Mouse (Mus musculus) R1 (cell line): ENCODE measurements around the gene Rprd1b.

ENCODE experiments used
- DNase-seq: peaks from one replicate; pipeline ENCODE4 v3.0.0-alpha.2; 2018; ENCODE audit warnings: low read depth, low spot score

Gene Rprd1b

DNA sequence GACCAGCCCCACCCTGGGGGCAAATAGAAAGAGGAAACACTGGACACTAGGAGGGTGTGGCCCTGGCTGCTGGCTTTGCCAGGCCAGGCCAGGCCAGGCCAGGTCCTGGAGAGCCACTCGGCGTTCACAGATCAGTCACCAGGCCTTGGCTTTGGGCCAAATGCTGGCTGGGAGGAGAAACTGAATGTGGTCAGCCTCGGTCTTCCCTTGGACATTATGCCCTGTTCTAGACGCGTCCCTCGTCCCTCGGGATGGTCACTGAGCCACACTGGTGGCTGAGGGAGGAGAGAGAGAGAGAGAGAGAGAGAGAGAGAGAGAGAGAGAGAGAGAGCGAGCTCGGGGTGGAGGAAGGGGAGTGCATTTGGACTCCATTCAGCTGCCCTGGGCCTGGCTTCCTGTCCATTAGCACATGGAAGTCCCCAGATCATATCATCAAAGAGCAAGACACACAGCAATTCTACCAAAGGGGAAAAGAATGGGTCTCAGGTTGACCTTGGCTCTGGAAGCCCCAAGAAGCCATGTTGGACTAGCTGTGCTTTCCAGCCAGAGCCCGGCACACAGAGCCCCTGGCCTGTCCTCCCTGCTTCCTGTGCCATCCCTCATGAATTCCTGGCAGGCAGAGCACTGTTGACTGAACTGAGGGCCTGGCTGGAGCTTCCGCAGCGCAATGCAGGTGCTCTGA, 93.5 kb downstream of the Rprd1b start:
- DNase-seq: no peak

DNA sequence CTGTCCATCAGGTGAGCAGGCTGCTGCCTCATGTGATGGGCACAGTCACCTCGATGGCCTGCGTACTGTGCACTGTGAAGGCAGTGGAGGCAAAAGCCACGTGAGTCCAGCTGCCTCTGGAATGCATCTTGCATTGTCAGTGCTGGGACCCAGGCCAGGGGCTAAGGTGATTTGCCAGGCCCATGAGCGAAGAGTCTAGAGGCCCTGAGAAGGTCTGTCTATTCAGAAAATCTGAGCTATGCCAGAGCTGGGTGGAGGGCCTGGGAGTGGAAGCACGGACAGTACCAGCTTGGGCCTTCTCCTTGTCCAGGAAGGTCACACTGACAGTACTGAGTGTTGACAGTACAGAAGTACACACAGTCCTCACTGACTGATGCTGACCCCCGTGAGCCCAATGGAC, 94.5 kb downstream of the Rprd1b start:
- DNase-seq: no peak

DNA sequence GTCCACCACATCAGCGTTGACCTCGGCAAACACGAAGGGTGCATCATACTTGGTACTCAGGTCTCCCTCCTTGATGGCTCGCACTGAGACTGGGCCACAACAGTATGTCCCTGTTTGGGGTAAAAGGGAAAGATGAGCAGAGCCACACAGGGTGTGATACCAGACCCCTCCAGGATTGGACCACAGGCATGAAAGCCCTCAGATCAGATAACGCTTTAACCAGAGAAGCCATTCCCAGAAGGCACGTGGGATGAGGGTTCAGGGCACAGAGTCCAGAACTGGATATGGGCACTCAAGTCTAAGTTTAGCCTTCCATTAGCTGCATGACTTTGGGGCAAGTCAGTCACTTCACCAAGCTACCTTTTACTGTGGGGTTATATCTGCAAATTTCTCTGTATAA, 98.9 kb downstream of the Rprd1b start:
- DNase-seq: no peak

DNA sequence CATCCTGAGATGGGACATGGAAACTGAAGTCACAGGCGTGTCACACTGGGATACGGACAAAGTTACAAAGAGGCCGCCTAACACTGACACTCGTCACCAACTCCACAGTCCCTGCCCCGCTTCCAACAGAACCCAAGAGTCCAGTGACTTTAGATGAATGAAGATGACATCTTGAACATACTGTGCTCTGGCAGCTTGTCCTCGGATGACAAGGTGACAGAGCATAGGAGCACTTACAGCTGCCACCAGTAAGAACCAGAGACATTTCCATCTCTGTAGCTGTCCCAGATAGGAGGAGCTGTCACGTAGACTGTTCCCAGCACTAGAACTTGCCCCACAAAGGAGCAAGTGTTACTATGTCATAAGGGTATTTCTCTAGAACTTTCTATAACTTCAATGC, 99.6 kb downstream of the Rprd1b start:
- DNase-seq: no peak

DNA sequence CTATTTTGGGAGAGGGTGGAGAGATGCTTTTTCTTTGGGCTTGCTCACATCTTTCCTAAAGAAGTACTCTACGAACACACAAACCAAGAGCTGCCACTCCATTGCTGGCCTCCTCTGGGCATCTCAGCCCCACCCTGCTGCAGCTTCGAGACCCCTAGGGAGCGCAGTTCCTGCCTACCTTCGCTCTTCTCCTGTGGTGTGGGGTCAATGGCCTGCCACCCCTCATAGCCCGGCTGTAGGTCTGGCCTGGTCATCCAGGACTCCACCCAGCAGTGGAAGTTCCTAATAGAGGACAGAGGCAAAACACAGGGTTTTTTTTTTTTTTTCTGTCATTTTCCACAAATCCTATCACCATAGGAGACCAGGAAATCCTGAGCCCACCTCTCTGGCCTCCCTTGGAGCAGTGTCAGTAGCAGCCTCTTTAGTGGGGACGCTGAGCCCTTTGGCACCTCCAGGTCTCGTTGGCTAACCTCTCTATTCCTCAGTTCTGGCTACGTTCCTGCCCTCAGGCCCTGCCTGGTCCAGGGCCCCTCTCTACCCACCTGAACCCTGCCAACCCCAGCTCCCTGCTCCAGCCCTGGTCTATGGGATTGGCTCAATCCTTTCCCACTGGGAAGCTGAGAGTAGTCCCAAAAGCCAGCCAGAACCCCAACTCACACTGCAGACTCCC, 100.3 kb downstream of the Rprd1b start:
- DNase-seq: no peak

DNA sequence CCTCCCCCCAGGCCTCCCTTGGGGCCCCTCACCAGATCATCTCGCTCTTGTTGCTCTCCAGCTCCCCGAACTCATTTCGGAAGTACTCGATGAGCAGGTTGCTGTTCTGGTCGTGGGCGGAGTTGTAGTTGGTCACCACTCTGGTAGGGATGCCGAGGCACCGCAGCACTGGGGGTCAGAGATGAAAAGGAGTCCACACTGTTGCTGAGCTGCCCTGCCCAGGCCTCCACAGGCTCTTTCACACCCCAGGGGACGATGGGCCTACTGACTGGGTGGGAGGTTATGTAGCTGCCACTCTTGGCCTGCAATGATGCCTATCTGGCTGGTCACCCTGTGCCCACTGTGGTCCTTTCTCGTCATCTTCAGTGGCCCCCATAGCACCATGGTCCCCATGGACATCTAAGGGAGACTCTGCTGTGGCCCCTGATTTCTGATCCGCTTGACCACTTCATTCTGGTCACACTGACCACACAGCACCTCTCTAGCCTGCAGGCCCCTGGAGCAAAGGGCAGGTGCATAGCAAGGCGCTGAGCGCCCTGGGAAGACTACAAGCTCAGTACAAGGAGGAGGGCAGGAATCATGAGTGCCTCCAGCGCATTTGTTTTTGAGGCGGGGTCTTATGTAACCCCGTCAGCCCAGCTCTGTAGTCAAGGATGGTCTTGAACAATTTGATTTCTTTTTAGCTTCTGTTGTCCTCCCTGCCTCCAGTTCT, 101.2 kb downstream of the Rprd1b start:
- no peak for DNase-seq

DNA sequence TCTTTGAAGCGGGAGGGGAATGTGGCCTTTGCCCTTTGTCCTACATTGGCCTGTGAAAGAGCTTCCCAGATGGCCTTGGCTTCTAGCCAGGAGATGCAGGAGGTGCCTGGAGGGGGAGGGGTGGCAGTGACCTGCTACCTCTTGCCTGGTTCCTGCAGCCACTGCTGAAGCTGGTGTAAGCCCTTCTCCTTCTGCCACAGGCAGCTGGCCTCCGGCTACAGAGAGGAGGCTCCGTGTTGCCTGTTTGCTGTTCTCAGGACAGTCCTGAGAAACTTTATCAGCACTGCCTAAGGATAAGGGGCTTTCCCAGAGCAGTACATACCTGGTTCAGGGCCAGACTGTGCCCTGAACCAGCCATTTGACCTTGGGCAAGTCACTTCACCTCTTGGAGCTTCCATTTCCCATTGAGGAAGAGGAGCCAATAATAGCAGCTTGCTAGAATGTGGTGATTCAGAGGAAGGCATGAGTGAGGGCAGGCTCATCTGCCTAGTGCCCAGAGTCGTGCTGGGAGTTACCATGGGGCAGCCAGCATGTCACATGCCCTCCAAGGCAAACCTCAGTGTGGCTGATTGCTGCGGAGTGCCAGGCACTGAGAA, 102.2 kb downstream of the Rprd1b start:
- peak; percentile 31 for DNase-seq

DNA sequence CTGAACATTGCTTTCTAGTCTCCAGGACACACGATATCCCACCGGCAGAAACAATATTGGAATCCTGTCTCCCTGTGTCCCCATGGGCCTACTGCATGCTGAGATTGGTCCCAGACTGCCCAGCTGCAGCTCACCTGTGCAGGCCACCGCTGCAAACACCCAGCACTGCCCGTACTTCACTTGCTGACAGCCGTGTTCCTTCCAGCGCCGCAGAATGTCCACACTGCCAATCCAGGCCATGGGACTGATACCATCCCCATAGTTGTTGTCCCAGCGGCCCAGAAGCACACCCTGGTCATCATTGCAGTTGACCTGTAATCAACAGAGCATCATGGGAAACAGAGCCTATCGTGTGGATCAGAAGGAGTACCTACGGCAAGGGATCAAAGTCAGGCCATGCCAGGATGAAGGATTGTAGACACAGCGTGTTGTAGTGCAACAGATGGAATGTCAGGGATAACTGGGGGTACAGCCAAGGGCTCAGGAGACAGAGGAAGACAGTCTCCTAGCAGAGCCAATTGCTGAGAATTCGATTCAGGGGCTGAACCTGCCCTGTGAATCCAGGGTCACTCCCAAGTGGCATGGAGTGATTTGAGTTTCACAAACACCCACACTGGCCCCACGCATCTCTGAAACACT, 103.0 kb downstream of the Rprd1b start:
- no peak for DNase-seq

DNA sequence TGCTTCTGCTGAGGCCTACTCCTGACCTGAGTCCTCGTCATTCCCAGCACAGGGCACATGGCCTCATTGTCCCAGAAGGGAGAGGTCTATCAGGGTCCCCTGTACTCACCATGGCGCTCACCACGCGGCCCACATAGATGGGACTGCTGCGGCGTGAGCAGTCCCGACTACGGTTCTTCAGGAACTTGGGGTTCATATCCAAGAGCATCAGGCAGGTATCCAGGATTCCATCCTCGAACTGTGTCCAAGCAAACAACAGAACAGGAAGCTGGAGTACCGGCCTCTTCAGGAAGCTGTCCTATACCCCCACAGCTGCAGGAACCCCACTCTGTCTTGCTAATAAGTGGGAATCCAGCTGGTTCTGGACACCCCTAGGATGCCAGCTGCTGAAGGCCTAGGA, 104.0 kb downstream of the Rprd1b start:
- DNase-seq: no peak

DNA sequence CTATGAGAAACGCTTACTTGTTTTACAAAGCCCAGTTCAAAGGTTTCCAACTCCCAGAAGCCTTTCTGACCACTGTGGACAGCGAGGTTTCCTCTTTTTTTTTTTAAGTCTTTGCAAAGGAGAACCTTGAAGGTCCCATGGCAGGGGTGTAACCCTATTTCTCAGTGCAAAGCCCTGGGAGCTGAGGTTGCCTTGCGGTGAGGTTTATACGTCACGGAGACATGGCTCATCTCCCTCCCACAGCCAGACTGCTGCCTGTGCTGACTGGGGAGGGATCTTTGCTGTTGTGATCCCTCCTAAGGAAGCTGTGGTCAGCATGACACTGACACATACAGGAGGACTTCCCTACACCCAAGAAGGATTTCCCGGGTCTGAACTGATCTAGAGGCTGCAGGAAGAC, 104.8 kb downstream of the Rprd1b start:
- no peak for DNase-seq

DNA sequence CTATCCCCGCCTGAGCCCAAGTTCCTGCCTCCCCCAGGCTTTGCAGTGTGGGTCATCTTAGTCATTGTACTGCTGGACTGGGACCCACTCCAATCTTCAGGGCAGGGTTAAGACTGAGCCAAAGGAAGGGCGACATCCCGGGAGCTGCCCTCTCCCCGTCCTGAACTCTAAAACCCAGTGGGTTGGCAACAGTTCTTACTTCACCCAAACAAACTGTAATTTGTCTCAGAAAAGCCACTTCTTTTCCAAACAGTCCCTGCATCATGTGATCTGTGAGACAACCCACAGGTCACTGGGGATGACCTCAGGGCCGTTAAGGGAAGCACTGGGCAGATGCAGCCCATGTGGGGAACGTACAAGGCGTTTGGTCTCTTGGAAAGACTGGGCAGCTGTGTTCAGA, 107.9 kb downstream of the Rprd1b start:
- DNase-seq: no peak

DNA sequence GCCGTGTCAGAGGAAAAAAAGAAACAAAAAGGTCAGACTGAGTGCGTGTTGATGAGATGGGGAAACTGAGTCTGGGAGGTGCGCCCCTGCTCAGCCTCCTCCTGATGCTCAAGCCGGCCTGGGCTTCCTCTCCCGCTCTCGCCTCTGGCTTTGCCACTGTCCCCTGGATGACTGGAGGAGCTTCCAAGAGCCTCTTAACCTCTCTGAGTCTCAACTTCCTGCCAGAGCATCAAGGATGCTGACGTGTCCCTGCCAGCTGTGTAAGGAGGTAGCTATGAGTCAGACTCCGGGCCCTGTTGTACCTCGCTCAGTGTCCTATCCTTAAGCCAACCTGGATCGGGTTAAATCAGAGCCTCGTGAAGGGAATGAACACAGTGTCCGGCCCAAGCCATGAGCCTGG, 109.5 kb downstream of the Rprd1b start:
- no peak for DNase-seq

DNA sequence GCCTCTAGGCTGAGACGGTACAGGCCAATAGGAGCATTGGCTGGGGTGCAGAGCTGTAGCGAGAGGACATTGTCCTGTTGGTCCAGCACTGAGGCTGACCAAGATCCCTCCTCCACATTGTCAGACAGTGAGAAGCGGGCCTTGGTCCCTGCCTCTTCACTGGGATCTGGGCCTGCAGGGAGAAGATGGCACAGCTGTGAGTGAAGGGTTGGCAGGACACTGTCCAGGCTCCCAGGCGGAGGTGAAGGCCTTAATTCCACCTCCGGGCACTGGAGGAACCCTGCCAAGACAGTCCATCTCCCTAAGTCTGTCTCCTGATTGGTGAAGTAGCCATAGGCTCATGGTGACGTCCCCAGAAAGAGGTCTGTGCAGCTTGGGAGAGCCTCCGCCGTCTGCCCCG, 110.5 kb downstream of the Rprd1b start:
- DNase-seq: no peak

DNA sequence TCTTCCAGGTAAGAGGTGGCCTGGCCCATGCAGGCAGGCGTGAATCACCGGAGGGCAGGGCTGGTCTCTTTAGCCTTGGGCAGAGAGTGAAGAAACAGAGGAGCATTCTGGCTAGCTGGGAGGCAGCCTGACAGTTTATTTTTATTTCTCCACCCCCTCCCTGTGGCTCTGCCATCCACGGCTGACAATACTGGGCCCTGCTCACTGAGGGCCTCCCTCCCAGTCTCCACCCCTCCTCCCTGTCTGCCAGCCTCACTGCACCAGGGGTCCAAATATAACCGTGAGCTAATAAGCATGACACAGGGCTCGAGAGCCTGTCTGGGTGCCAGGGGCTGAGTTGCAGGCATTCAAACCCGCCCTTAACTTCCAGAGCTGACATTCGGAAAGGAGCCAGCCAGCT, 111.3 kb downstream of the Rprd1b start:
- no peak for DNase-seq

DNA sequence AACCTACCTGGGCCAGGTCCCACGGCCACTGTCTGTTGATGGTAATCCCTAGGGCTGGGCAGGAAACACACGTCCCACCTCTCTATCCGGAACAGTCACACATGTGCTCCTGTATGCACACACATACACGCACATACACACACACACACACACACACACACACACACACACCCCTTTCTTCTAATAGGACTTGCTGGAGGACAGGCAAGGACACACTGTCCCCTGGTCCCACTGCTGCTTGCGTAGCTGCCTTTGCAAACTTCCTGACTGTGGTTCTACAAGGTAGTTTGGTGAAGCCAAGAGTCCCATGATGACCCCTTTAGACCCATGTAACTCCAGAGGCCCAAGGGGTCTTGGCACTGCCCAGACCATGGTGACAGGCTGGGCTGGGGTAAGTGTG, 112.4 kb downstream of the Rprd1b start:
- DNase-seq: no peak

DNA sequence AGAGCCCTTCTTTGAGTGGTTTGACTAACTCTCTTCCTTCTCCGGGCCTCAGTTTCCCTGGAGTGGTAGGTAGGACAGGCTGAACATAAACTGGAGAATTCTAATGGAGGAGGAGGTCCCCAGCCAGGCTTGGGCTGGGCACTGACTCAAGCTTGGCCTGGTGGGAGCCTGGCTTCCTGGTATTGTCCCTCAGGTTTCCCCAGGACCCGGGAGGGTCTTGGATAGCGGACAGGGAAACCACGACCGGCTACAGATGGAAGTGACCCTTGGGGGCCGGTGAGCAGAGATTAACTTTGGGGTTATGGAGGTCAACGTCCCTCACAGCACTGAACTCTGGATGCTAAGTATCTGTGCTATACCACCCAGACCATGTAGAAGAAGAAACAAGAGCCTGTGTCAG, 113.0 kb downstream of the Rprd1b start:
- DNase-seq: no peak

DNA sequence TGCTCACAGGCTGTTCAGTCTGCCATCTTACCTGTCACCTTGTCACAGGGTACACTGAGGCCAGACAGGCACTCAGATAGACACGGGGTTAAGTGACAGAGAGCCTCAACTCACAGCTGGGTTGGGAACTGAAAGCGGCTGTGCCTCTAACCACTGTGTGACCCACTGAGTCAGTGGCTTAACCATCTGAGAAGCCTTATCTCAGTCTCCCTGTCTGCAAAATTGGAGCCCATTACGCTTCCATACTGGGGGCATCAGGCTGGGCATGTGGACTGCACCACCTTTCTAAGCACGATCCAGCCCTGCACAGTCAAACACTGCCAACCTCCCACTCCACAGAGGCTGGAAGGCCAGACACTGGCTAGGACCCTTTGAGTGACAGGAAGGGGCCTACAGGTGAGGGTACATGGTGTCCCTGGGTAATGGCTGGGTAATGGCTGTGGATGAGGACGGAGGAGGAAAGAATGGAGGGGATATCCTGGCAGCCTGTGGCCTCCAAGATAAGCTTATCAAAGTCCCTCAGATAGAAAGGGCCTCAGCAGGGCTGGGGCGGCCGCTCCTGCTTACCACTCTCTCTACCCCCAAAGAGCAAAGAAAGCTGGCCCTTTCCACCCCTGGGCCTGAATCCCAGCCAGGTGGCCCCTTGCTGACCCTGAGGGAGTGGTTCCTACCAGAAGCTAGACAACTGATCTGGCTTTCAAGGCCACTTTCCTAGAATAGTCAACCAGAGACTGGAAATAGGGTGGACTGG, 113.6 kb downstream of the Rprd1b start:
- DNase-seq: no peak

DNA sequence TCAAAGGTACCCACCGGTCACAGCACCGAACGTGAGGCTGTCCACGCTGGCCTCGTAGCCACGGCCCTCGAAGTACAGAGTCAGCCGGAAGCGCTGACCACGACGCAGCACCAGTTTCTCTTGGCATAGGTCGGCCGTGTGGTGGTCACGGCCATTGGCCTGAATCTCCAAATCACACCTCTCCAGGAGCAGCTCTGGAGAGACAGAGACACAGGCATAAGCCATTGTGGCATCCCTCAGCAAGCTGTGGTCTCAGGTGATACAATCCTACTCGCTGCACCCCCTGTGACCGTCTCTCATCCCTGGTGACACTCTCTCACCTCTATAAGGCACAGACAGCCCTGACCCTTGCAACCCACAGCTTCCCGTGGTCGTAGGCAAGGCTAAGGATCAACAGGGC, 114.7 kb downstream of the Rprd1b start:
- no peak for DNase-seq

DNA sequence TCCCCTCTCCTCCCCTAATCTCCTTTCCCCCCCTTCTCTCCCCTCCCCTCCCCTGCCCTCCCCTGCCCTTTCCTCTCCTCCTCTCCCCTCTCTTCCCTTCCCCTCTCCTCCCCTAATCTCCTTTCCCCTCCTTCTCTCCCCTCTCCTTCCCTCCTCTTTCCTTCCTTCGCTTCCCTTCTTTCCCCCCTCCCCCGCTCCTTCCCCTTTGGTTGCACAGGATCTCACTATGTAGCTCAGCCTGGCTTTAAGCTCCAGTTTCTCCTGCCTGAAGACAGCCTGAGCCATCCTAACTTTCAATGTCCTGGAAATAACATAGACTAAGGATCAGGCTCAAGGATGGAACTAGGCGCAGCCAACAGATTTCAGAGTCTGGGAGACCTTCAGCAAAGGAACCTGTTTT, 115.5 kb downstream of the Rprd1b start:
- DNase-seq: no peak

DNA sequence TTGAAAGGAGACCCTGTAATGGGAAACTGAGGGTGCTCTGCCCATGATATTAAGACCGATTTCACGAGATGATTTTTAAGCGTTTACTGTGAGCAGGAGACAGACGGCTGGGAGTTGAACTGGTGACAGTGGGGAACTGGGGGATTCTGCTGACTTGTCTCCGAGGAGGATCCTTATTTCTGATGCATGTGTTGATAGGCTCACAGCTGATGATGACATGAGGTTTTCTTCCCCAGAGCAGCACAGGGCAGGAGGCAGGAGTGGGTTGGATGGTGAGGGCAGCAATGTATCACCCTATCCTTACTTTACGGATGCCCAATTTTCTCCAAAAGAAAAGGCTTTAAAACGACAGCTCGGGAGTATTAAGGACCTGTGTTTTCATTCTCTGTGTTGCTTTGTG, 116.0 kb downstream of the Rprd1b start:
- DNase-seq: no peak

DNA sequence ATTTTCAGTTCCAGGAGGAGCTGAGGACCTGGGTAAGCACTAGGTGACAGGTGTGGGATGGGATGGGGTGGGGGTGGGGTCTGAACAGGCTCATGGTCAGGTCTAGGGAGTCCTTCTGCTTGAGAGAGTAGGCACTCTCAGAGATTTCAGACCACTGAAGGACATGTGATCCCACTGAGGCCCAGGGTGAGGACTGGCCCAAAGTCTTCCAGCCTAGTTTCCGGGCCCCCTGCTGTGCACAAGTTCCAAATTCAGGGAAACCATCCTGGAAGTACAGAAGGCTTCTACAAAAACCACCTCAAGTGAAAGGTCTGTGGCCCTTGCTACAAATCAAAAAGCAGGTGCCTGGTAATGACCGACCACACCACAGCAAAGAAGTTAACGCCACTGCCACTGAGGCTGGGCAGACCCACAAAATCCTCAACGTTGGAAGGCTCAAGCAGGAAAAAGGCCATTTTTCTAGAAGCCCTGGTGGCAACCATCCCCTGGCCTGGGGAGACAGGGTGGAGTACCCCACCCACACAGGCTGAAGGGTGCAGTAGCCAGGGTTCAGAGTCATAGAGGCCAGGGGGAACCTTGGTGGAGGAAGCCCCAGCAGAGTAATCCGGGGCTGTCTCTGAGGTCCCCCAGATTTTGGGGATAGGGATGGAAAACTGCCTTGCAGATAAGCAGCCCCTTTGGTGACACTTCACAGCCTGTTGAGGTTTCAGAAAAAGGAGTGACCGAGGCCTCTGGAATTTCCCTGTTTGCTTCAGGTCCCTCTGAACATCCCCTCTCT, 116.6 kb downstream of the Rprd1b start:
- DNase-seq: no peak
